Mouse (Mus musculus) MEL (cell line): Measurements from ENCODE around the gene Nos1ap. TPM values are rescaled to one million over a fixed set of nuclear protein-coding genes. Genes with fewer than 3 reads are reported as not detected.

Experiments used
- DNase-seq: peaks from one replicate; pipeline ENCODE4 v3.0.0; 2011; ENCODE audit warnings: low read depth, low spot score
- H3K27ac ChIP-seq: 2 replicates; pipeline ENCODE4 v1.5.1; 2012; ENCODE audit warnings: low read depth, mild to moderate bottlenecking, control low read depth, low read length, moderate library complexity; ENCODE audit not compliant: control insufficient read depth
- H3K27me3 ChIP-seq, 2 experiments: fragments of 150-350 bp in 1 of 2; sonication (generic) in 1 of 2; 2 replicates each; pipeline ENCODE4 v1.6.1; 2012; ENCODE audit warnings: low read length in 2 of 2, mild to moderate bottlenecking in 2 of 2, improper control_type of control experiment in 1 of 2, moderate library complexity in 1 of 2; ENCODE audit not compliant: insufficient read depth in 2 of 2, control insufficient read depth in 1 of 2
- H3K36me3 ChIP-seq, 2 experiments: 2 replicates each; pipeline ENCODE4 v1.6.1; 2012 to 2014; ENCODE audit warnings: low read length in 2 of 2, improper control_type of control experiment in 1 of 2, inconsistent platforms in 1 of 2, mild to moderate bottlenecking in 1 of 2; ENCODE audit not compliant: insufficient read depth in 2 of 2, control insufficient read depth in 1 of 2
- H3K4me1 ChIP-seq, 2 experiments: fragments of 150-350 bp in 1 of 2; sonication (generic) in 1 of 2; 2 replicates each; pipeline ENCODE4 v1.6.1; 2012; ENCODE audit warnings: low read length in 2 of 2, improper control_type of control experiment in 1 of 2, mild to moderate bottlenecking in 1 of 2; ENCODE audit not compliant: insufficient read depth in 2 of 2, control insufficient read depth in 1 of 2
- H3K4me3 ChIP-seq, 2 experiments: fragments of 150-350 bp in 1 of 2; sonication (generic) in 1 of 2; 2 replicates each; pipeline ENCODE4 v1.5.1; 2012; ENCODE audit warnings: low read depth in 2 of 2, low read length in 2 of 2, mild to moderate bottlenecking in 2 of 2, moderate library complexity in 2 of 2, control low read depth in 1 of 2, improper control_type of control experiment in 1 of 2; ENCODE audit not compliant: control insufficient read depth in 1 of 2, insufficient read depth in 1 of 2
- H3K79me2 ChIP-seq: 2 replicates; pipeline ENCODE4 v1.6.1; 2012; ENCODE audit warnings: mild to moderate bottlenecking, low read length, moderate library complexity; ENCODE audit not compliant: control insufficient read depth, poor library complexity, insufficient read depth
- H3K9ac ChIP-seq: 2 replicates; pipeline ENCODE4 v1.6.1; 2012; ENCODE audit warnings: low read depth, mild to moderate bottlenecking, control low read depth, low read length, moderate library complexity; ENCODE audit not compliant: control insufficient read depth, poor library complexity, severe bottlenecking
- H3K9me3 ChIP-seq: fragments of 150-350 bp; sonication (generic); replicated peaks from 2 replicates; pipeline ENCODE4 v1.6.1; 2012; ENCODE audit warnings: mild to moderate bottlenecking, low read length, improper control_type of control experiment, moderate library complexity; ENCODE audit not compliant: insufficient read depth
- E2F4 ChIP-seq: IDR thresholded peaks from 2 replicates; pipeline ENCODE4 v1.6.1; 2011; ENCODE audit warnings: low read depth, low read length, improper control_type of control experiment, borderline replicate concordance
- ETS1 ChIP-seq: IDR thresholded peaks from 2 replicates; pipeline ENCODE4 v1.6.1; 2012; ENCODE audit warnings: low read depth, mild to moderate bottlenecking, inconsistent platforms, low read length, improper control_type of control experiment, moderate library complexity
- MAZ ChIP-seq: IDR thresholded peaks from 2 replicates; pipeline ENCODE4 v1.6.1; 2012; ENCODE audit warnings: low read depth, mild to moderate bottlenecking, inconsistent platforms, low read length, improper control_type of control experiment
- MEF2A ChIP-seq: IDR thresholded peaks from 2 replicates; pipeline ENCODE4 v1.6.1; 2014; ENCODE audit warnings: low read depth, mild to moderate bottlenecking, inconsistent platforms, low read length, improper control_type of control experiment; ENCODE audit not compliant: poor library complexity, insufficient replicate concordance, severe bottlenecking; ENCODE audit errors: extremely low read depth
- MYB ChIP-seq: IDR thresholded peaks from 2 replicates; pipeline ENCODE4 v1.6.1; 2011; ENCODE audit warnings: mild to moderate bottlenecking, low read depth, low read length, improper control_type of control experiment
- POLR2AphosphoS2 ChIP-seq: IDR thresholded peaks from 2 replicates; pipeline ENCODE4 v1.6.1; 2011; ENCODE audit warnings: low read length, improper control_type of control experiment
- RAD21 ChIP-seq: IDR thresholded peaks from 2 replicates; pipeline ENCODE4 v1.6.1; 2011; ENCODE audit warnings: mild to moderate bottlenecking, low read depth, low read length, improper control_type of control experiment
- UBTF ChIP-seq: IDR thresholded peaks from 2 replicates; pipeline ENCODE4 v1.6.1; 2012; ENCODE audit warnings: low read depth, mild to moderate bottlenecking, inconsistent platforms, low read length, improper control_type of control experiment, moderate library complexity, borderline replicate concordance; ENCODE audit not compliant: insufficient read depth
- USF1 ChIP-seq: IDR thresholded peaks from 2 replicates; pipeline ENCODE4 v1.6.1; 2014; ENCODE audit warnings: low read depth, mild to moderate bottlenecking, inconsistent platforms, low read length, improper control_type of control experiment, moderate library complexity
- ZC3H11A ChIP-seq: IDR thresholded peaks from 2 replicates; pipeline ENCODE4 v1.6.1; 2012; ENCODE audit warnings: low read depth, mild to moderate bottlenecking, inconsistent platforms, low read length, improper control_type of control experiment
- polyA plus RNA-seq, 2 experiments: library from polyadenylated mRNA; stranded (reverse) in 1 of 2; unstranded in 1 of 2; fragments of >175 nt in 1 of 2; fragments of >200 nt in 1 of 2; gene quantifications; 2 replicates each; pipeline versions ENCODE4 v1.2.1 to v1.2.4; 2012; ENCODE audit warnings: low replicate concordance in 2 of 2, low read depth in 1 of 2; ENCODE audit not compliant: insufficient read length in 2 of 2, insufficient read depth in 1 of 2, missing spikeins in 1 of 2
- total RNA-seq: library from RNA; depleted of rRNA; stranded (reverse); fragments of 300-350 nt; gene quantifications from 2 replicates; pipeline ENCODE4 v1.2.3, GENCODE M21; 2012

Nos1ap gene
- total and polyA plus RNA-seq, 3 experiments = 0.62 to 2.4 TPM; not detected in 1

GRCm38 (mm10) chr1:170322046-170322445 lies 267.6 kb downstream of the Nos1ap start:
- no peaks in the 10 kb centered on the region for H3K9me3 ChIP-seq
- no peak for TF ChIP-seq MAZ
- TF ChIP-seq POLR2AphosphoS2 = no peak
- H3K36me3 ChIP-seq = no peaks in the 10 kb centered on the region
- no peaks in the 10 kb centered on the region for H3K4me1 ChIP-seq
- no peak overlapping the region for H3K9ac ChIP-seq
- no peaks in the 10 kb centered on the region for H3K27me3 ChIP-seq
- no peak overlapping the region for H3K27ac ChIP-seq
- no peak overlapping the region for H3K4me3 ChIP-seq
- DNase-seq = no peak
- H3K79me2 ChIP-seq = no peaks in the 10 kb centered on the region

GRCm38 (mm10) chr1:170311431-170311830 lies 278.2 kb downstream of the Nos1ap start:
- H3K36me3 ChIP-seq = no peaks in the 10 kb centered on the region
- DNase-seq = no peak
- no peaks in the 10 kb centered on the region for H3K9me3 ChIP-seq
- H3K79me2 ChIP-seq = no peaks in the 10 kb centered on the region
- no peaks in the 10 kb centered on the region for H3K27me3 ChIP-seq
- TF ChIP-seq USF1 (no peak), MEF2A (no peak), RAD21 (no peak)
- no peaks in the 10 kb centered on the region for H3K4me1 ChIP-seq
- H3K4me3 ChIP-seq = no peak overlapping the region
- no peak overlapping the region for H3K9ac ChIP-seq
- no peak overlapping the region for H3K27ac ChIP-seq

DNA sequence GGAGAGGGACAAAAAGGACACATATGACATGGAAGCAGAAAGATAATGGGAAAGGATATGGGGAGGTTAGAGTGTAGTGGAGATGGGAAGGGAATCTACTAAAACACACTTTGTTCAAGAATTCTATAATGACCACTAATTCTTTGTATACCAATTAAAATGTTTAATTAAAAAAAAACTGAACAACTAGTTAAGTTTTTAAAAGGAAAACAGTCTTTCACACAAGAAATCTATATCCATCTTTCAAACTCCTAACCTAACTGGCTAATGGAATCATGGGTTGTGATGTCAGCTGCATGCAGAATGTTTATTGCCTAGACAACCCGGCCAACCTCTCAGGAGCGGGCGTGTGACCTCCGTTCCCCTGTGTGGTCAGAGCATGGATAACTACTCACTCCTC lies 281.2 kb downstream of the Nos1ap start, which contains the start of gene Spata46:
Gene Spata46, plus strand, starts transcription at position 301 of the 400 bp plus-strand sequence.
- no peaks in the 10 kb centered on the region for H3K4me1 ChIP-seq
- no peak within 1 kb of the TSS for H3K9ac ChIP-seq
- no peak within 1 kb of the TSS for H3K27ac ChIP-seq
- H3K27me3 ChIP-seq = no peaks in the 10 kb centered on the region
- no peak for DNase-seq
- H3K9me3 ChIP-seq = no peaks in the 10 kb centered on the region
- H3K4me3 ChIP-seq = no peak within 1 kb of the TSS
- TF ChIP-seq ETS1 (no peak), E2F4 (no peak), ZC3H11A (no peak), MAZ (no peak), MYB (no peak), UBTF (no peak), RAD21 (no peak)
- no peaks in the 10 kb centered on the region for H3K79me2 ChIP-seq
- no peaks in the 10 kb centered on the region for H3K36me3 ChIP-seq
